Mouse (Mus musculus) layer of hippocampus, adult 8-10 months (tissue): ENCODE measurements around the gene Slc2a8. TPM values are rescaled to one million over a fixed set of nuclear protein-coding genes. Genes with fewer than 3 reads are reported as not detected.

Source experiments
- DNase-seq, 2 experiments: peaks; one replicate each; pipeline ENCODE4 v3.0.0; 2022; ENCODE audit warnings: low spot score in 2 of 2
- total RNA-seq, 4 experiments: library from RNA; stranded (reverse); gene quantifications; 2 replicates each; pipeline ENCODE4 v1.2.4; 2022

The Slc2a8 gene
- total RNA-seq, 4 experiments from 2014 or later, result 19.7 to 23.1 (median 21.8) TPM

- DNase-seq, result no peak
Measured at GRCm38 (mm10) chr2:32971235-32971634, 10.6 kb downstream of the Slc2a8 start.

- no peak for DNase-seq
Measured at GRCm38 (mm10) chr2:32969326-32969725, 12.6 kb downstream of the Slc2a8 start.

GRCm38 (mm10) chr2:32968024-32968614 lies 13.8 kb downstream of the Slc2a8 start:
- no peak for DNase-seq

GRCm38 (mm10) chr2:32966689-32967631 lies 14.9 kb downstream of the Slc2a8 start:
- DNase-seq, result peak; percentile 81 to 88

- no peak for DNase-seq
Measured at GRCm38 (mm10) chr2:32966184-32966688, 15.6 kb downstream of the Slc2a8 start.

GRCm38 (mm10) chr2:32965511-32966183 lies 16.2 kb downstream of the Slc2a8 start:
- DNase-seq, result no peak

GRCm38 (mm10) chr2:32964659-32965457 lies 17.0 kb downstream of the Slc2a8 start:
- no peak for DNase-seq

GRCm38 (mm10) chr2:32963981-32964380 lies 17.9 kb downstream of the Slc2a8 start:
- no peak for DNase-seq

GRCm38 (mm10) chr2:32963544-32963943 lies 18.3 kb downstream of the Slc2a8 start:
- DNase-seq, result no peak

GRCm38 (mm10) chr2:32962875-32963220 lies 19.0 kb downstream of the Slc2a8 start:
- no peak for DNase-seq

- no peak for DNase-seq
Measured at GRCm38 (mm10) chr2:32962062-32962874, 19.6 kb downstream of the Slc2a8 start.

GRCm38 (mm10) chr2:32961192-32961995 lies 20.5 kb downstream of the Slc2a8 start, which contains the start of the genes Rpl12 and Lrsam1:
Rpl12 (plus strand) TSS chr2:32961559.
Lrsam1 (minus strand) TSS chr2:32961614.
- peak; percentile 91 to 94 for DNase-seq

- DNase-seq, result no peak
Measured at GRCm38 (mm10) chr2:32960273-32960672, 21.6 kb downstream of the Slc2a8 start.

- no peak for DNase-seq
Measured at GRCm38 (mm10) chr2:32957344-32957743, 24.5 kb downstream of the Slc2a8 start.

- DNase-seq, result no peak
Measured at GRCm38 (mm10) chr2:32954581-32954980, 27.3 kb downstream of the Slc2a8 start.

- DNase-seq, result no peak
Measured at GRCm38 (mm10) chr2:32947454-32947853, 34.4 kb downstream of the Slc2a8 start.

- no peak for DNase-seq
Measured at GRCm38 (mm10) chr2:32940483-32940882, 41.4 kb downstream of the Slc2a8 start.

GRCm38 (mm10) chr2:32939418-32939817 lies 42.5 kb downstream of the Slc2a8 start:
- DNase-seq, result no peak

- no peak for DNase-seq
Measured at GRCm38 (mm10) chr2:32938741-32939140, 43.1 kb downstream of the Slc2a8 start.
